Mouse (Mus musculus): ENCODE measurements around the gene C530008M17Rik.

DNA sequence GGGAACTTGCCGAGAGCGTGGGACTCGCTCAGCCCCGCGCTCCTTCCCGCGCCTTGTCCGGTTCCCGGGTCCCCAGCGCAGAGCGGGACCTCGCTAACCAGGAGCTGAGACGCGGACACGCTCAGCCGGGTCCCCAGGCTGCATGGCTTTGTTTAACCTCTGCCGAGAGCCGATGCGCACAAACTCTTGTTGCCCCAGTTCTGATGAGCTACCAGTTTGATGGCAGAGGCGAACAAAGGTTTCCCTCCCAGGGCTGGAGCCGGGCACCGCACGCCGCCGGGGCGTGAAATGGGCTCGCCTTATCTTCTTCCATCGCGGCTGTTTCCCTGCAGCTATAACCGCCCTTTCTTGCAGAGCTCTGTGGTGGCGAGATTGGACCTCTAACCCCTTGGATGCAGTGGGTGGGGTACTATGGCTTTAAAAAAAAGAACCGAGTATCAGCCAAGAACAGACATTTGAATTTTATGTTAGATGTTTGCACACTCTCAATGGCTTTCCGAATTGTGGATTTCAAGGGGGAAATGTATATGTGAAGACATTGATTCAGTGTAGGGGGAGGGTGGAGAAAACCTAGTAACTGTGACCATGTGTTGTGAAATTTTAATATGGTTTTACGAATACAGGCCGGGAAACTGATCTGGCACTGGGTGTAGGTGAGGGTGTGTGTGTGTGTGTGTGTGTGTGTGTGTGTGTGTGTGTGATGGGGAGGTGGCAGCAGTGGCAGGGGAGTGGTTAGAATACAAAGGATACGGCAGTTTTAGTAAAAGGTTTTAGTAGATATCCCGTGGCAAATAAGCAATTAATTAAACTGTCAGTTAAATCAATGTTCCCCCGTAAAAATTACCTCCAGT lies 2.0 kb downstream of the C530008M17Rik start:
- TF ChIP-seq CTCF (IDR thresholded peaks at IDR 0.05) (no peak), EP300 (IDR thresholded peaks at IDR 0.05) (no peak)

Measured in lung, postnatal 0 days (tissue).